11 mouse cellular contexts compared by ENCODE assay signal in the genomic region with DNA sequence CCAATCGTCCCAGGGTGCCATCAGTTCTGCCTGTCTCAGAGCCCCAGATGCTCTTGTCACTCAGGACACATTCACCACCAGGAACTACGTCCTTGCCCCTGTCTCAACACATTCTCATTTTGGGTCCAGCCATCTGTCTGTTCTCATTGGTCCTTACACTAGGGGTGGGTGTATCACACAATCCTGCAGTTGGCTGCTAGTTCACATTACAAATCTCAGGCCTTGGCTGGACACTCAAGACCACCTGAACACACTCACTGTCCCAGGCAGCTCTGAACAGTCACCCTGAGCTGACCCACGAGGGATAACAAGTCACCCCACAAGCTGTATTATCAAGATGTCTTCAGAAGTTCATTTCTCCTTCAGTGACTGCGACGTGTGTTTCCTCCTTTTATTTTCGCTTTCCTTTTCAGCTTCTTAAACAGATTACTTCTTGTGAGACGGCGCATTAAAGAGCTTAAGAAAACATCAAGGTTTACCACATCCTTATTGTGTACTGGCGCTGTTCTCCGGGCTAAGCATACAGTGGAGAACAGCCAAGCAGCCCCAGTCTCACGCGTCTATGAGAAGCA. TPM values are rescaled to one million over a fixed set of nuclear protein-coding genes. Genes with fewer than 3 reads are reported as not detected.
DNase-seq lines count a peak whose midpoint lies in the region; ATAC-seq and TF ChIP-seq lines count a peak whose summit lies in the region.
"Had no signal": no experiment of that assay in that cellular context is flagged by ENCODE, and none has a peak within 500 bp of the region (broad histone marks: within the 10 kb centered on the region; RNA-seq: fewer than 3 reads in every experiment).

No protein-coding gene starts in this region.

- DNase-seq in embryonic facial prominence, embryonic 14.5 days (ENCODE audit: low spot score) = peak; percentile 48
- no peak for DNase-seq in embryonic facial prominence, embryonic 10.5 days (ENCODE audit: low spot score)
- peak; percentile 78 for DNase-seq in MEL (ENCODE audit: low read depth, low spot score)
- DNase-seq in lung, embryonic 14.5 days = peak; percentile 20
- DNase-seq in spleen, adult 18-20 months = peak; percentile 27 to 55
- DNase-seq in urinary bladder, postnatal 10 days (ENCODE audit: low spot score) = no peak
- no peak for DNase-seq in forebrain, embryonic 11.5 days (ENCODE audit: low spot score)

- ATAC-seq in embryonic facial prominence, embryonic 14.5 days (ENCODE audit: low read depth) = 0 out of 2 replicates have a peak, but pooled peaks have one; percentile 34
- no peak for ATAC-seq in lung, embryonic 14.5 days (ENCODE audit: insufficient read depth)
- ATAC-seq in kidney, embryonic 14.5 days (ENCODE audit: low FRiP score, low TSS enrichment) = no peak
- ATAC-seq in forebrain, embryonic 11.5 days (replicated peaks; ENCODE audit: low FRiP score) = no peak

- no peak overlapping the region for H3K27ac ChIP-seq in embryonic facial prominence, embryonic 14.5 days (replicated peaks; ENCODE audit: low read depth, low read length)
- H3K27ac ChIP-seq in embryonic facial prominence, embryonic 10.5 days (replicated peaks) = no peak overlapping the region
- H3K27ac ChIP-seq in MEL (ENCODE audit: control insufficient read depth, low read depth, low read length) = peak overlapping the region; percentile 40
- no peak overlapping the region for H3K27ac ChIP-seq in lung, embryonic 14.5 days (ENCODE audit: low read depth)
- H3K27ac ChIP-seq in kidney, embryonic 14.5 days (ENCODE audit: low read depth, low read length) = no peak overlapping the region
- H3K27ac ChIP-seq in forebrain, embryonic 11.5 days (ENCODE audit: low read depth, low read length) = no peak overlapping the region
- H3K27ac ChIP-seq: heart, embryonic 13.5 days had no signal

- no peak; the same call in 1 of the 2 replicates for TF ChIP-seq RAD21 in MEL (IDR thresholded peaks at IDR 0.05; ENCODE audit: low read depth, low read length)

- no peaks in the 10 kb centered on the region for H3K9me3 ChIP-seq in embryonic facial prominence, embryonic 14.5 days (ENCODE audit: control insufficient read depth, low read length)
- H3K9me3 ChIP-seq in embryonic facial prominence, embryonic 10.5 days = no peaks in the 10 kb centered on the region
- no peaks in the 10 kb centered on the region for H3K9me3 ChIP-seq in MEL (replicated peaks; ENCODE audit: insufficient read depth, low read length)
- no peaks in the 10 kb centered on the region for H3K9me3 ChIP-seq in lung, embryonic 14.5 days (ENCODE audit: low read depth, low read length)
- no peaks in the 10 kb centered on the region for H3K9me3 ChIP-seq in kidney, embryonic 14.5 days (ENCODE audit: control insufficient read depth, low read length)
- no peaks in the 10 kb centered on the region for H3K9me3 ChIP-seq in forebrain, embryonic 11.5 days (ENCODE audit: control insufficient read depth, low read length)
- H3K9me3 ChIP-seq: heart, embryonic 13.5 days had no signal

- peak in 1 of 2 experiments; percentile 34; a peak in 2 of 4 replicates for TF ChIP-seq EP300 in MEL (IDR thresholded peaks at IDR 0.05; ENCODE audit: low read depth in 1 of 2, low read length in 2 of 2)

- H3K4me2 ChIP-seq in embryonic facial prominence, embryonic 14.5 days (ENCODE audit: low read depth, low read length) = no peak overlapping the region
- H3K4me2 ChIP-seq in lung, embryonic 14.5 days = no peak overlapping the region
- no peak overlapping the region; the same call in 1 of the 2 replicates for H3K4me2 ChIP-seq in kidney, embryonic 14.5 days (replicated peaks; ENCODE audit: low read depth, low read length)
- no peak overlapping the region for H3K4me2 ChIP-seq in forebrain, embryonic 11.5 days (ENCODE audit: low read depth, low read length, severe bottlenecking)
- H3K4me2 ChIP-seq: heart, embryonic 13.5 days had no signal

- no peak for TF ChIP-seq CTCF in MEL (IDR thresholded peaks at IDR 0.05 in 2 of 3, conservative IDR thresholded peaks at IDR 0.05 in 1 of 3; ENCODE audit: control insufficient read depth in 1 of 3, insufficient read depth in 1 of 3, low read depth in 2 of 3, low read length in 3 of 3, poor library complexity in 1 of 3, severe bottlenecking in 1 of 3)
- TF ChIP-seq CTCF in lung, embryonic 14.5 days (IDR thresholded peaks at IDR 0.05; ENCODE audit: low read depth) = no peak

- no peaks in the 10 kb centered on the region for H3K27me3 ChIP-seq in embryonic facial prominence, embryonic 14.5 days (replicated peaks; ENCODE audit: control insufficient read depth, insufficient read depth, low read length)
- no peaks in the 10 kb centered on the region for H3K27me3 ChIP-seq in embryonic facial prominence, embryonic 10.5 days (replicated peaks; ENCODE audit: low read depth, poor library complexity, severe bottlenecking)
- no peaks in the 10 kb centered on the region for H3K27me3 ChIP-seq in MEL (ENCODE audit: control insufficient read depth in 1 of 2, insufficient read depth in 2 of 2, low read length in 2 of 2)
- no peaks in the 10 kb centered on the region for H3K27me3 ChIP-seq in lung, embryonic 14.5 days (ENCODE audit: insufficient read depth, low read length)
- H3K27me3 ChIP-seq in kidney, embryonic 14.5 days (ENCODE audit: control insufficient read depth, insufficient read depth, low read length) = no peaks in the 10 kb centered on the region
- no peaks in the 10 kb centered on the region for H3K27me3 ChIP-seq in forebrain, embryonic 11.5 days (ENCODE audit: control insufficient read depth, insufficient read depth, low read length)
- H3K27me3 ChIP-seq: heart, embryonic 13.5 days had no signal

- H3K79me2 ChIP-seq in MEL (ENCODE audit: control insufficient read depth, insufficient read depth, low read length, poor library complexity) = no peaks in the 10 kb centered on the region

- no peak overlapping the region for H3K9ac ChIP-seq in embryonic facial prominence, embryonic 14.5 days (ENCODE audit: low read depth, low read length)
- H3K9ac ChIP-seq in MEL (ENCODE audit: control insufficient read depth, low read depth, low read length, poor library complexity, severe bottlenecking) = peak overlapping the region; percentile 54
- H3K9ac ChIP-seq in lung, embryonic 14.5 days = no peak overlapping the region
- no peak overlapping the region for H3K9ac ChIP-seq in kidney, embryonic 14.5 days (ENCODE audit: low read depth, low read length)
- no peak overlapping the region for H3K9ac ChIP-seq in forebrain, embryonic 11.5 days (ENCODE audit: low read length)
- H3K9ac ChIP-seq: heart, embryonic 13.5 days had no signal

- 61% methylated on average over 12 of the region's 12 CpGs for WGBS in embryonic facial prominence, embryonic 14.5 days
- WGBS in embryonic facial prominence, embryonic 10.5 days = 83% methylated on average over 12 of the region's 12 CpGs
- WGBS in lung, embryonic 14.5 days = 49% methylated on average over 12 of the region's 12 CpGs
- WGBS in kidney, embryonic 14.5 days = 47% methylated on average over 12 of the region's 12 CpGs
- WGBS in forebrain, embryonic 11.5 days = 74% methylated on average over 12 of the region's 12 CpGs

- no peaks in the 10 kb centered on the region for H3K36me3 ChIP-seq in embryonic facial prominence, embryonic 14.5 days (ENCODE audit: control insufficient read depth, insufficient read depth, low read length)
- no peaks in the 10 kb centered on the region for H3K36me3 ChIP-seq in embryonic facial prominence, embryonic 10.5 days (replicated peaks)
- peaks cover 0 to 10% of the 10 kb centered on the region in 2 experiments; a peak in 2 of 4 replicates for H3K36me3 ChIP-seq in MEL (ENCODE audit: control insufficient read depth in 1 of 2, insufficient read depth in 2 of 2, low read length in 2 of 2)
- no peaks in the 10 kb centered on the region for H3K36me3 ChIP-seq in lung, embryonic 14.5 days (ENCODE audit: insufficient read depth)
- no peaks in the 10 kb centered on the region for H3K36me3 ChIP-seq in kidney, embryonic 14.5 days (ENCODE audit: control insufficient read depth, insufficient read depth, low read length)
- no peaks in the 10 kb centered on the region for H3K36me3 ChIP-seq in forebrain, embryonic 11.5 days (ENCODE audit: control insufficient read depth, insufficient read depth, low read length)
- H3K36me3 ChIP-seq: heart, embryonic 13.5 days had no signal

- no peak; a peak in 1 of 4 replicates for TF ChIP-seq POLR2A in MEL (IDR thresholded peaks at IDR 0.05; ENCODE audit: control insufficient read depth in 1 of 2, insufficient read depth in 1 of 2, low read depth in 1 of 2, low read length in 2 of 2, poor library complexity in 1 of 2)

- H3K4me3 ChIP-seq in embryonic facial prominence, embryonic 14.5 days (ENCODE audit: low read depth, low read length) = no peak overlapping the region
- H3K4me3 ChIP-seq in embryonic facial prominence, embryonic 10.5 days = no peak overlapping the region
- H3K4me3 ChIP-seq in MEL (ENCODE audit: control insufficient read depth in 1 of 2, insufficient read depth in 1 of 2, low read depth in 2 of 2, low read length in 2 of 2) = peak overlapping the region; percentile 58 to 82
- H3K4me3 ChIP-seq in lung, embryonic 14.5 days (ENCODE audit: low read depth, low read length) = no peak overlapping the region
- H3K4me3 ChIP-seq in kidney, embryonic 14.5 days (ENCODE audit: low read length) = no peak overlapping the region
- H3K4me3 ChIP-seq in forebrain, embryonic 11.5 days (ENCODE audit: low read depth, low read length) = no peak overlapping the region
- H3K4me3 ChIP-seq: heart, embryonic 13.5 days had no signal

- H3K4me1 ChIP-seq in embryonic facial prominence, embryonic 14.5 days (ENCODE audit: control insufficient read depth, insufficient read depth, low read length) = no peaks in the 10 kb centered on the region
- peaks cover 5% of the 10 kb centered on the region; the same call in 1 of the 2 replicates for H3K4me1 ChIP-seq in embryonic facial prominence, embryonic 10.5 days
- H3K4me1 ChIP-seq in MEL (ENCODE audit: control insufficient read depth in 1 of 2, insufficient read depth in 2 of 2, low read length in 2 of 2) = peaks cover 13 to 15% of the 10 kb centered on the region in 2 experiments
- no peaks in the 10 kb centered on the region for H3K4me1 ChIP-seq in lung, embryonic 14.5 days (ENCODE audit: insufficient read depth)
- 0 out of 2 replicates have a peak, but pooled peaks cover 5% of the 10 kb centered on the region for H3K4me1 ChIP-seq in kidney, embryonic 14.5 days (ENCODE audit: control insufficient read depth, insufficient read depth, low read length)
- no peaks in the 10 kb centered on the region for H3K4me1 ChIP-seq in forebrain, embryonic 11.5 days (replicated peaks; ENCODE audit: control insufficient read depth, insufficient read depth, low read length)
- H3K4me1 ChIP-seq: heart, embryonic 13.5 days had no signal

RNA-seq across cellular contexts. Expression of gene Abhd12b, which starts 17.7 kb away (rescaled TPM):
- 0.17 and 0.39 TPM in 2 replicates for polyA plus RNA-seq in embryonic facial prominence, embryonic 14.5 days (2014; fragmentation: Nextera tagmentation; extraction: Ambion mirVana)
- polyA plus RNA-seq in embryonic facial prominence, embryonic 10.5 days (2016; fragmentation: Nextera tagmentation; extraction: Ambion mirVana) = not detected in 2 replicates
- 0.10 TPM in 1 of 2 replicates, not detected in the other for total RNA-seq in MEL (2012; rRNA removed)
- polyA plus RNA-seq in MEL (2012; ENCODE audit: insufficient read depth in 1 of 2, insufficient read length in 2 of 2, low read depth in 1 of 2, low replicate concordance in 2 of 2, missing spikeins in 1 of 2) = not detected
- polyA plus RNA-seq in lung, embryonic 14.5 days (2014; fragmentation: Nextera tagmentation; extraction: Ambion mirVana) = 0.12 and 0.24 TPM in 2 replicates
- not detected in 2 replicates for polyA plus RNA-seq in kidney, embryonic 14.5 days (2014; fragmentation: Nextera tagmentation; extraction: Ambion mirVana)
- polyA plus RNA-seq in forebrain, embryonic 11.5 days (2014; fragmentation: Nextera tagmentation; extraction: Ambion mirVana) = not detected in 2 replicates
- total RNA-seq: adrenal gland, postnatal 4 days had no signal
- polyA plus RNA-seq: heart, embryonic 13.5 days; neural tube, embryonic 11.5 days had no signal

RNA-seq across cellular contexts. Expression of gene Nin, which starts 22.8 kb away (rescaled TPM):
- polyA plus RNA-seq in embryonic facial prominence, embryonic 14.5 days (2014; fragmentation: Nextera tagmentation; extraction: Ambion mirVana) = 17.0 and 19.2 TPM in 2 replicates
- polyA plus RNA-seq in embryonic facial prominence, embryonic 10.5 days (2016; fragmentation: Nextera tagmentation; extraction: Ambion mirVana) = 11.7 and 12.1 TPM in 2 replicates
- 45.2 and 48.4 TPM in 2 replicates for total RNA-seq in MEL (2012; rRNA removed)
- polyA plus RNA-seq in MEL (2012; ENCODE audit: insufficient read depth in 1 of 2, insufficient read length in 2 of 2, low read depth in 1 of 2, low replicate concordance in 2 of 2, missing spikeins in 1 of 2) = 10 to 100 TPM in 1 of 2 experiments, not detected in 1; 49.1 TPM
- 20.8 and 25.1 TPM in 2 replicates for polyA plus RNA-seq in lung, embryonic 14.5 days (2014; fragmentation: Nextera tagmentation; extraction: Ambion mirVana)
- 10.8 and 20.3 TPM in 2 replicates for polyA plus RNA-seq in kidney, embryonic 14.5 days (2014; fragmentation: Nextera tagmentation; extraction: Ambion mirVana)
- 13.0 and 13.3 TPM in 2 replicates for polyA plus RNA-seq in forebrain, embryonic 11.5 days (2014; fragmentation: Nextera tagmentation; extraction: Ambion mirVana)

Comparison
In these comparisons a context has a peak if more than half of its experiments do, and no peak if none do; other contexts are left out.
1. DNase-seq: peak in embryonic facial prominence, embryonic 14.5 days (single experiment), MEL (single experiment), lung, embryonic 14.5 days (single experiment) and spleen, adult 18-20 months (2 of 2); none in embryonic facial prominence, embryonic 10.5 days (single experiment), urinary bladder, postnatal 10 days (single experiment) and forebrain, embryonic 11.5 days (single experiment).
2. H3K4me3 ChIP-seq: peak in MEL (2 of 2); none in embryonic facial prominence, embryonic 14.5 days (single experiment), embryonic facial prominence, embryonic 10.5 days (single experiment), lung, embryonic 14.5 days (single experiment), kidney, embryonic 14.5 days (single experiment) and forebrain, embryonic 11.5 days (single experiment).